Mouse (Mus musculus) R1 (cell line): ENCODE results near the gene Brf1.

ENCODE experiments used
- DNase-seq: peaks from one replicate; pipeline ENCODE4 v3.0.0-alpha.2; 2018; ENCODE audit warnings: low read depth, low spot score

Gene Brf1

GRCm38 (mm10) chr12:112938873-112939565, 61.5 kb downstream of the Brf1 start:
- DNase-seq = peak; percentile 24

GRCm38 (mm10) chr12:112938366-112938765, 62.1 kb downstream of the Brf1 start:
- DNase-seq = no peak

GRCm38 (mm10) chr12:112937906-112938305, 62.6 kb downstream of the Brf1 start:
- DNase-seq = peak; percentile 32

- DNase-seq = no peak
Observed at GRCm38 (mm10) chr12:112932647-112933046, 67.9 kb downstream of the Brf1 start.

GRCm38 (mm10) chr12:112929562-112930352, 70.7 kb downstream of the Brf1 start, which contains the start of gene Jag2:
Gene Jag2, minus strand, starts transcription at chr12:112929776.
- DNase-seq = peak; percentile 81

GRCm38 (mm10) chr12:112928401-112929241, 71.9 kb downstream of the Brf1 start:
- DNase-seq = peak; percentile 49

- no peak for DNase-seq
Observed at GRCm38 (mm10) chr12:112927265-112927664, 73.2 kb downstream of the Brf1 start.

GRCm38 (mm10) chr12:112925950-112926349, 74.6 kb downstream of the Brf1 start:
- no peak for DNase-seq

GRCm38 (mm10) chr12:112922541-112922940, 78.0 kb downstream of the Brf1 start:
- no peak for DNase-seq

- DNase-seq = no peak
Observed at GRCm38 (mm10) chr12:112921518-112921917, 79.0 kb downstream of the Brf1 start.

- DNase-seq = no peak
Observed at GRCm38 (mm10) chr12:112917906-112918305, 82.6 kb downstream of the Brf1 start.

- no peak for DNase-seq
Observed at GRCm38 (mm10) chr12:112917486-112917885, 83.0 kb downstream of the Brf1 start.

- no peak for DNase-seq
Observed at GRCm38 (mm10) chr12:112916698-112917400, 83.7 kb downstream of the Brf1 start.

GRCm38 (mm10) chr12:112915587-112915986, 84.9 kb downstream of the Brf1 start:
- no peak for DNase-seq

GRCm38 (mm10) chr12:112914527-112914926, 86.0 kb downstream of the Brf1 start:
- DNase-seq = no peak

- DNase-seq = no peak
Observed at GRCm38 (mm10) chr12:112912951-112913745, 87.4 kb downstream of the Brf1 start.

GRCm38 (mm10) chr12:112911701-112912100, 88.8 kb downstream of the Brf1 start:
- no peak for DNase-seq
